Mouse (Mus musculus): ENCODE measurements around the gene Spo11. TPM values are rescaled to one million over a fixed set of nuclear protein-coding genes. Genes with fewer than 3 reads are reported as not detected.
A peak's percentile ranks its signal among the peaks of the same experiment; 100 is the strongest.

Gene Spo11
- total and polyA plus RNA-seq, 3 experiments: 0.16 to 0.34 TPM; not detected in 1

DNA sequence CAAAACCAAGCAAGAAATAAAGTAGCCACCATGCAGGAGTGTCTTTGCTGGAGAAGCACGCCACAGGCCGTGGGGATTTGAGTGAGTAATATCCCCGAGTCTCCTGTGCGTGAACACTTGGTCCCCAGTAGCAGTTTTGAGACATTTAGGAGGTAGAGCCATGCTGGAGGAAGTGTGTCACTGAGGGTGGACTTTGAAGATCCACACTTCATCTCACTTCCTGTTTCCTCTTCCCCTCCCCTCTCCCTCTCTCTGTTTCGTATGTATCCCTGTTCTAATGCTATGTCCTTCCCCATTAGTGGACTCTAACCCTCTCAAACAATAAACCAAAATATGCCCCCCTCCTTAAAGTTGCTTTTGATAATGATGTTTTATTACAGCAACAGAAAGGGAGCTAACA lies 11.0 kb upstream of the Spo11 start:
- H3K9ac ChIP-seq (ENCODE audit: insufficient read depth, low read depth): no peak overlapping the region
- peaks cover 2% of the 10 kb centered on the region for H3K27me3 ChIP-seq (replicated peaks)
- in situ Hi-C loops (cut with MboI; ENCODE audit: low pct_ligation_motif_present, low pct_unique_long_range_greater_than_20kb, low sequenced_read_pairs): loop anchor here (10.0 kb wide), 1 partner anchor 132 kb away; no protein-coding TSS in a partner anchor
- 0 out of 2 replicates have a peak, but pooled peaks have one; percentile 23 for TF ChIP-seq MYC (IDR thresholded peaks at IDR 0.05; ENCODE audit: low read depth, low read length)
- TF ChIP-seq KAT2A (IDR thresholded peaks at IDR 0.05; ENCODE audit: insufficient replicate concordance, low read length): no peak
- no peak for TF ChIP-seq UBTF (IDR thresholded peaks at IDR 0.05; ENCODE audit: low read depth, low read length)
- peak; percentile 54 for TF ChIP-seq EP300 (IDR thresholded peaks at IDR 0.05; ENCODE audit: low read length)
- no peak for TF ChIP-seq JUND (conservative IDR thresholded peaks at IDR 0.05; ENCODE audit: low read depth, low read length)
- TF ChIP-seq IRF4 (IDR thresholded peaks at IDR 0.05; ENCODE audit: low read depth, low read length): peak; percentile 27; the same call in 1 of the 2 replicates
- TF ChIP-seq HCFC1 (IDR thresholded peaks at IDR 0.05; ENCODE audit: low read depth, low read length): peak; percentile 63
- 0 out of 2 replicates have a peak, but pooled peaks have one; percentile 20 for TF ChIP-seq TCF12 (IDR thresholded peaks at IDR 0.05; ENCODE audit: low read depth, low read length)
- TF ChIP-seq MXI1 (IDR thresholded peaks at IDR 0.05; ENCODE audit: low read depth, low read length): no peak
- peak; percentile 69 for TF ChIP-seq ELF1 (IDR thresholded peaks at IDR 0.05; ENCODE audit: low read depth, low read length)
- dilution Hi-C loops (cut with MboI; ENCODE audit: extremely low pct_ligation_motif_present, extremely low pct_unique_long_range_greater_than_20kb, low sequenced_read_pairs): no loop called here
- H3K79me2 ChIP-seq (replicated peaks; ENCODE audit: control insufficient read depth, extremely low read depth, insufficient read depth, poor library complexity, severe bottlenecking): no peaks in the 10 kb centered on the region
- H3K4me3 ChIP-seq (replicated peaks in 1 of 3; ENCODE audit: low read depth in 2 of 3, low read length in 2 of 3, poor library complexity in 1 of 3): no peak overlapping the region
- DNase-seq (ENCODE audit: extremely low read depth): peak; percentile 46
- no peak overlapping the region for H3K27ac ChIP-seq (ENCODE audit: insufficient read depth, low read depth)
- H3K9me3 ChIP-seq (replicated peaks; ENCODE audit: low read length): no peaks in the 10 kb centered on the region
- peaks cover 10 to 18% of the 10 kb centered on the region in 2 experiments for H3K4me1 ChIP-seq (ENCODE audit: control insufficient read depth in 1 of 2, insufficient read depth in 2 of 2)
- H3K36me3 ChIP-seq (replicated peaks in 1 of 2; ENCODE audit: control insufficient read depth in 1 of 2, insufficient read depth in 1 of 2, low read length in 1 of 2): no peaks in the 10 kb centered on the region
- no peak overlapping the region for H3K4me2 ChIP-seq (ENCODE audit: insufficient read depth, low read depth, poor library complexity, severe bottlenecking)

- in situ Hi-C loops (cut with MboI; ENCODE audit: low pct_ligation_motif_present, low pct_unique_long_range_greater_than_20kb, low sequenced_read_pairs) (no loop called here), dilution Hi-C loops (cut with MboI; ENCODE audit: extremely low pct_ligation_motif_present, extremely low pct_unique_long_range_greater_than_20kb, low sequenced_read_pairs) (no loop called here)
- DNase-seq (ENCODE audit: extremely low read depth): no peak
- Histone ChIP-seq H3K36me3 (replicated peaks in 1 of 2; ENCODE audit: control insufficient read depth in 1 of 2, insufficient read depth in 1 of 2, low read length in 1 of 2) (no peaks in the 10 kb centered on the region), H3K4me3 (replicated peaks in 1 of 3; ENCODE audit: low read depth in 2 of 3, low read length in 2 of 3, poor library complexity in 1 of 3) (no peak overlapping the region), H3K27ac (ENCODE audit: insufficient read depth, low read depth) (no peak overlapping the region), H3K4me2 (ENCODE audit: insufficient read depth, low read depth, poor library complexity, severe bottlenecking) (no peak overlapping the region), H3K27me3 (replicated peaks) (peaks cover 2% of the 10 kb centered on the region), H3K79me2 (replicated peaks; ENCODE audit: control insufficient read depth, extremely low read depth, insufficient read depth, poor library complexity, severe bottlenecking) (no peaks in the 10 kb centered on the region), H3K9me3 (replicated peaks; ENCODE audit: low read length) (no peaks in the 10 kb centered on the region), H3K9ac (ENCODE audit: insufficient read depth, low read depth) (no peak overlapping the region), H3K4me1 (ENCODE audit: control insufficient read depth in 1 of 2, insufficient read depth in 2 of 2) (peaks cover 15 to 32% of the 10 kb centered on the region in 2 experiments)
- TF ChIP-seq EP300 (IDR thresholded peaks at IDR 0.05; ENCODE audit: low read length): peak; percentile 55
- TF ChIP-seq CHD2 (IDR thresholded peaks at IDR 0.05; ENCODE audit: low read length): peak; percentile 44
- no peak for TF ChIP-seq RAD21 (IDR thresholded peaks at IDR 0.05; ENCODE audit: low read depth, low read length)
- 0 out of 2 replicates have a peak, but pooled peaks have one; percentile 43 for TF ChIP-seq MAFK (IDR thresholded peaks at IDR 0.05; ENCODE audit: insufficient replicate concordance, low read length)
- peak; percentile 20; the same call in 1 of the 2 replicates for TF ChIP-seq TCF12 (IDR thresholded peaks at IDR 0.05; ENCODE audit: low read depth, low read length)
- peak; percentile 29; the same call in 1 of the 2 replicates for TF ChIP-seq BHLHE40 (IDR thresholded peaks at IDR 0.05; ENCODE audit: low read depth, low read length)
- no peak for TF ChIP-seq CTCF (conservative IDR thresholded peaks at IDR 0.05 in 1 of 2, IDR thresholded peaks at IDR 0.05 in 1 of 2; ENCODE audit: low read depth in 2 of 2, low read length in 2 of 2)
- TF ChIP-seq HCFC1 (IDR thresholded peaks at IDR 0.05; ENCODE audit: low read depth, low read length): no peak
- peak; percentile 96 for TF ChIP-seq CHD1 (IDR thresholded peaks at IDR 0.05; ENCODE audit: low read depth, low read length)
- TF ChIP-seq JUN (IDR thresholded peaks at IDR 0.05; ENCODE audit: insufficient read depth, low read depth, low read length): peak; percentile 32
- 0 out of 2 replicates have a peak, but pooled peaks have one; percentile 21 for TF ChIP-seq MEF2A (IDR thresholded peaks at IDR 0.05; ENCODE audit: borderline replicate concordance, low read depth, low read length)
- TF ChIP-seq IRF4 (IDR thresholded peaks at IDR 0.05; ENCODE audit: low read depth, low read length): peak; percentile 93
Measured at GRCm38 (mm10) chr2:172971865-172972264, 5.6 kb upstream of the Spo11 start.

Measured in CH12.LX (cell line).